Mouse (Mus musculus): ENCODE data around the gene Gm10226.
"Not testable (repeated sequence)": the region's sequence is repeated elsewhere in the genome, so short reads cannot be mapped to it uniquely, and the experiment has no call there.

Gm10226 gene

DNA sequence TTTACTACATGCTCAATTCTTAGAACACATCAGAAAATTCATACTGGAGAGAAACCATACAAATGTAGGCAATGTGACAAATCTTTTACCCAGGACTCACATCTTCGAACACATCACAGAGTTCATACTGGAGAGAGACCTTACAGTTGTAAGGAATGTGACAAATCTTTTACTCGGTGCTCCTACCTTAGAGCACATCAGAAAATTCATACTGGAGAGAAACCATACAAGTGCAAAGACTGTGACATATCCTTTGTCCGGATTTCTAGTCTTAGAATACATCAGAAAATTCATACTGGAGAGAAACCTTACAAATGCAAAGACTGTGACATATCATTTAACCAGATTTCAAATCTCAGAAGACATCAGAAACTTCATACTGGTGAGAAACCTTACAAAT is at the start of gene Gm10226:
Gene Gm10226, plus strand, starts transcription at position 301 of the 400 bp plus-strand sequence.
- no peak for DNase-seq (ENCODE audit: low read depth)

DNA sequence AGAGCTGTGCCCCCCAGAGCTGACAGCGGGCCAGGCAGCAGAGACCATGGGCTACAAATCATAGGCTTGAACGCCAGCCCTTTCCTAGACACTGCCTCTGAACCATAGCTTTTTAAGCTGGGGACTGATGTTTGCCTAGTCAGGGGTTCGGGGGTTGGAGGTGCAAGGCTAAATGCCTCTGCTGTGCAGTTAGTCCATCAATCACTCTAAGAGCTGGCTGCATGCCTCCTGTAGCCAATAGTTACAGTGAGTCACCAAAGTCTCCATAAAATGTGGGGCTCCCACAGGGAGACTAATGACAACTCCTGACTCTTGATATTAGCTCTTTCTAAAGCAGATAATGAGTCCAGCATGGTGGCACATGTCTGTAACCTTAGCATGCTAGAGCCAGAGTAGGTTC is 42.9 kb upstream of the Gm10226 start:
- DNase-seq (ENCODE audit: low read depth): no peak

GRCm38 (mm10) chr17:21649936-21650335 is 41.7 kb upstream of the Gm10226 start:
- peak; percentile 79 for DNase-seq (ENCODE audit: low read depth)

- peak; percentile 96 for DNase-seq (ENCODE audit: low read depth)
Measured at GRCm38 (mm10) chr17:21650364-21650907, 41.2 kb upstream of the Gm10226 start, which contains the start of gene Zfp983. Gene Zfp983, plus strand, starts transcription at chr17:21650624.

- not testable (repeated sequence) for DNase-seq (ENCODE audit: low read depth)
Measured at GRCm38 (mm10) chr17:21678826-21679225, 12.8 kb upstream of the Gm10226 start.

DNA sequence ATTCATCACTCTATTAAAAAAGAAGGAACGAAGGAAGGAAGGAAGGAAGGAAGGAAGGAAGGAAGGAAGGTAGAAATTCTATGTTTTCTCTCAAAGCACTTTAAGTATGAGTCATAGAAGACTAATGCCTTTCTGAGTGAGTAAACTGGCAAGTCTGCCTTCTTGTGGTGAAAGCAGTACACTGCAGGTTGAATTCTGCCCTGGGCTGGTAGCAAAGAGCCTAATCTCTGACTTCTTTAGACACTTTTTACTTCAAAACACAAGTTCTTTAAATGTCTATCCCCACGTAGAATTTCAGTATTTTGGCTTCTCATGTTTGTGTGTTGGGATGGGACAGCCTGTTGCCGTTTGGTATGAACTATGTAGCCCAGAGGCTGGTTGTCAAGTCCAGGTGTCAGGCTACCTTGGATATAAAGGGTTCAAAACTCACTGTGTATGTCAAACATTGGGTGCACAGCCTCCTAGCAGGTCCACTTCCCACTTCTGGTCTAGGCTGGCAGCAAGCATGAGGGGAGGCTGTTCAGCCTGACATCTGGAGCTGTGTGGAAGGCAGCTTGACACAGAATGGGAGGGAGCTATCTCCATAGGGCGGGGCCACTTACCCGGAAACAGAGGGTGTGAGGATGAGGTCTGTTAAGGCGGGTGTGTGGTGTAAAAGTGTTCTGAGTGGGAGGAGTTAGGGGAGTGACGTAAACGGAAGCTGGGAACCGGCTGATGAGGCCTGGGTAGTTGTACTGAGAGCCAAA is 12.2 kb upstream of the Gm10226 start:
- peak; percentile 96 for DNase-seq (ENCODE audit: low read depth)

GRCm38 (mm10) chr17:21680019-21680376 is 11.7 kb upstream of the Gm10226 start:
- not testable (repeated sequence) for DNase-seq (ENCODE audit: low read depth)

GRCm38 (mm10) chr17:21693342-21693741 is 1.7 kb downstream of the Gm10226 start:
- DNase-seq (ENCODE audit: low read depth): no peak

- DNase-seq (ENCODE audit: low read depth): no peak
Measured at GRCm38 (mm10) chr17:21696073-21696472, 4.4 kb downstream of the Gm10226 start.

- DNase-seq (ENCODE audit: low read depth): no peak
Measured at GRCm38 (mm10) chr17:21702281-21703240, 10.9 kb downstream of the Gm10226 start.

GRCm38 (mm10) chr17:21703414-21703813 is 11.8 kb downstream of the Gm10226 start:
- DNase-seq (ENCODE audit: low read depth): no peak

DNA sequence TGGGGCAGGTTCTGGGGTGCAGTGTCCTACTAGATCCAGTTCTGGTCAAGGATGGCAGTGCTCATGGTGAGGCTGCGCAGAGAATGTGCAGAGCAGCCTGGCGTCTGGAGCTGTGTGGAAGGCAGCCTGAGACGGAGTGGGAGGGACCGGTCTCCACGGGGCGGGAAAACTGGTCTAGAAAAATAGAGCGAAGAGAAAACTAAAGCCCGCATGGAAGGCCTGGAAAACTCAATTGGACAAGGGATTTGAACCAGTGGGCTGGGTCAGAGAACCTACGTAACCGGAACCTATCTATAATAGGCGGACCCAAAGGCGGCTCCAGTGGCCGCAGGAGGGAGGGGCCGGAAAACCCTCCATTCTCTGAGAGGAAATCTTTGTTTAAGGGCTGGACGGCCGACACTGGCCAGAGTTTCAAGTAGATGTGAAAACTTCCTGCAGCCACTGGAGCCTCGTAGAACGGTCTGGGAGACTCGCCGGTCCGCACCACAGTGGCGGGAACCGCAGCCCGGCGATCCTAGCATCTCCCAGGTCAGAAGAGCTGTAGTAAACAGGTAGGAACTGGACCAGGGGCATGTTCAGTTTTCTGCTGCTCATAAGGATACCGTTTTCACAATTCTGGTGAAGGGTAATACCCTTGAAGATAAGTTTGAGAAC is 15.8 kb downstream of the Gm10226 start, which contains the start of gene Zfp760:
Gene Zfp760, plus strand, starts transcription at position 399 of the 654 bp plus-strand sequence.
- DNase-seq (ENCODE audit: low read depth): peak; percentile 44

DNA sequence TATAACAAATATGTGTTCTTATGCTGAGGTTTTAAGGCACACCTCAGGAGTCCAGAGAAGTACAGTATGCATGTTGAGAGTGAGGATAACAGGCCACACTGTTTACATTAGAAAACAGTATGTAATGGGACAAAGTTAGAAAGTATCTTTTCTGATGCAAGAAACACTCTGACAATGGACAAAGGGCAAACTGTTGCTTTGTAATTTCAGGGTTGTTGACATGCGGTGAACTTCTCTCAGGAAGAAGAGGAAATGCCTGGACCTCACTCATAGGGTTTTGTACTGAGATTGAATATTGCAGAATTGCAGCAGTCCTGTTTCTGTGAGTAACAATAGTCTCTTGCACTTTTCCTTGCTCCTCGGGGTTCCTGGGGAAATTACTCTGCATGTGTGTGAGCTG is 16.7 kb downstream of the Gm10226 start:
- peak; percentile 16 for DNase-seq (ENCODE audit: low read depth)

DNA sequence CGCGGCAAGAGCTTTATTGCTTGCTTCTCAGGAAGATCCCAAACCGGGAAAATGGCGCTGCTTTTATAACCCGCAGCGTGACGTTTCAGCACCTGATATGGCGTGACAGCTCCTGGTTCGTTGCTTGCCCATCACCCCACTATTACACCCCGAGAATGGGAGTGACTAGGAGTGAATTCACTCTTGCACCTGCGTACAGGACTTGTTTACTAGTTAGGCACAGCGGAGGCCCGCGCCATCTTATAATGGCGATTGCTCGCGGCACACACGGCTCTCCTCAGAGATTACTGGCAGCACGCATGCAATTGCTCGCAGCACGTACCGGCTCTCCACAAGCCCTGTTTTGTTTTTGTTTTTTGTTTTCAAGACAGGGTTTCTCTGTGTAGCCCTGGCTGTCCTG is 38.8 kb downstream of the Gm10226 start, which contains the start of gene Zfp229:
Gene Zfp229, plus strand, starts transcription at position 301 of the 400 bp plus-strand sequence.
- DNase-seq (ENCODE audit: low read depth): not testable (repeated sequence)

DNA sequence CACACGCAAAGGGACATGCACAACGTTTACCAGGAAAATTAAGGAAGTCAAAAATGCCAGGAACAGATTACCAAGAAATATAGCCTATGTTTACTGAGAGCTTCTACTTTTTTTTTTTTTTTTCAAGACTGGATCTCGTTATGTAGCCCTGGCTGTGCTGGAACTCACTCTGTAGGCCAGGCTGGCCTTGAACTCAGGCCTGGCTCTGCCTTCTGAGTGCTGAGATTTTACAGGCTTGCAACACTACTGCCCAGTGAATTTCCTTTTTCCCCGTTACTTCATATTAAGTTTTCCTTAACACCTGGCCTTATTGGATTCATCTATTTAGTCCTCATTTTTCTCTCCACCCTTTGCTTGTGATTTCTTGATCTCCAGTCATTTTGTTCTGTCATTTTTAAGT is 41.4 kb downstream of the Gm10226 start:
- no peak for DNase-seq (ENCODE audit: low read depth)

DNA sequence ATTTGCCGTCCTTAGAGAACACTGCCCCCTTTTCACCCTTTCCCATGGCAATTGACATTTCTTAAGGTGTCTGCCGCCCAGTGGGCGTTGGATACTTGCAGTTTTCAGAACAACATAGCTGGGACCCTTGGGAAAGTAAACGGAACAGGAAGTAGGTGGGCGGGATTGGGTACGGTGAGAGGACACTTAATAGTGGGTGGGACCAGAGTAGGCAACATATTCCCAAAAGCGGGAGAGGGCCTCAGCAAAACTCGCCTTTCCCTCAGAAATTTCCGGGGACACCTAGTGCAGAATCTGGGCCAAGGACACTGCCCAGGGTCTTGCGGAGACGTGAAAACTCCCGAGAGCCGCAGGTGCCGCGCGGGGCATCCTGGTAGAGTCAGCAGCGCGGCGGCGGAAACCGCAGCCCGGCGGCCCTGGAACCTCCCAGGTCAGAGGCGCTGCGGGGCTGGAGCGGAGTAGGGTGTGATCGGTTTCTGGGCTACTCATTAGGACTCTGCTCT is 41.9 kb downstream of the Gm10226 start:
- peak; percentile 50 for DNase-seq (ENCODE audit: low read depth)
